Mouse (Mus musculus) ES-Bruce4 (cell line): Measurements from ENCODE around the gene Atp2b4. TPM values are rescaled to one million over a fixed set of nuclear protein-coding genes. Genes with fewer than 3 reads are reported as not detected.
A peak's percentile ranks its signal among the peaks of the same experiment; 100 is the strongest.
"Not testable (repeated sequence)": the region's sequence is repeated elsewhere in the genome, so short reads cannot be mapped to it uniquely, and the experiment has no call there.

Experiments
- H3K27ac ChIP-seq: 2 replicates; pipeline ENCODE4 v1.5.1; 2012; ENCODE audit warnings: low read length, inconsistent platforms; ENCODE audit not compliant: insufficient read depth
- H3K27me3 ChIP-seq: 2 replicates; pipeline ENCODE4 v1.6.1; 2012; ENCODE audit warnings: mild to moderate bottlenecking, low read length, inconsistent platforms; ENCODE audit not compliant: control insufficient read depth, poor library complexity, insufficient read depth, severe bottlenecking
- H3K36me3 ChIP-seq: 2 replicates; pipeline ENCODE4 v1.6.1; 2012; ENCODE audit warnings: inconsistent platforms, mild to moderate bottlenecking, low read length, moderate library complexity; ENCODE audit not compliant: control insufficient read depth, poor library complexity, insufficient read depth, severe bottlenecking
- H3K4me1 ChIP-seq: one replicate; pipeline ENCODE4 v1.8.1; 2011; ENCODE audit warnings: low read length; ENCODE audit not compliant: control insufficient read depth, insufficient read depth
- H3K4me3 ChIP-seq: 2 replicates; pipeline ENCODE4 v1.5.1; 2011; ENCODE audit warnings: low read depth, mild to moderate bottlenecking, low read length
- H3K9ac ChIP-seq: 2 replicates; pipeline ENCODE4 v1.6.1; 2012; ENCODE audit warnings: low read depth, mild to moderate bottlenecking, inconsistent platforms; ENCODE audit not compliant: poor library complexity, severe bottlenecking
- H3K9me3 ChIP-seq: replicated peaks from 2 replicates; pipeline ENCODE4 v1.6.1; 2012; ENCODE audit warnings: mild to moderate bottlenecking, low read length, inconsistent platforms; ENCODE audit not compliant: control insufficient read depth, poor library complexity, insufficient read depth, severe bottlenecking
- CTCF ChIP-seq: IDR thresholded peaks from one replicate; pipeline ENCODE4 v1.8.1; 2011; ENCODE audit warnings: low read depth, low read length
- EP300 ChIP-seq: IDR thresholded peaks from 2 replicates; pipeline ENCODE4 v1.6.1; 2011; ENCODE audit warnings: low read depth, low read length; ENCODE audit not compliant: insufficient read depth
- POLR2A ChIP-seq: IDR thresholded peaks from one replicate; pipeline ENCODE4 v1.8.1; 2011; ENCODE audit warnings: low read length; ENCODE audit not compliant: insufficient read depth
- polyA plus RNA-seq: library from polyadenylated mRNA; stranded (reverse); fragments of >200 nt; gene quantifications from 2 replicates; pipeline ENCODE4 v1.2.4, GENCODE M21; 2011; ENCODE audit warnings: low read depth; ENCODE audit not compliant: missing spikeins, insufficient read depth, insufficient read length

Gene Atp2b4
- polyA plus RNA-seq, 1 experiment: 16.1 TPM

DNA sequence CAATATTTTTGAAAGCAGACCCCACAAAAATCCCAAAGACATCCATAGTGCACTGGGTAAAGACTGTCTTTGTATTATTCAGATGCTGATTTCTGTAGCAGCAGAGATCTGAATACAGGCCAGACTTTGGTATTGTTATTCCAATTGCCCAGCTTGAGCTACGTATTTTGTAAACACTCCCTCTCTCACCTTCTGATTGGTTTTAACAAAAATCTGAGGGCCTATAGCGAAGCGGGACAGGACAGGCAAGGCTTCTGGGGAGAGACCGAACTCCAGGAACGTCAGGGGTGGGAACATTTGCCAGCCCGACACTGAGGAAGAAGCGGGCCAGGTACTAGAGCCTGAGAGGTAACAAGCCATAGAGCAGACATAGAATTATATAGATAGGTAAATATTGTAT lies 133.1 kb downstream of the Atp2b4 start:
- Histone ChIP-seq H3K27ac (peak overlapping the region; percentile 80), H3K4me3 (peak overlapping the region; percentile 14; the same call in 1 of the 2 replicates), H3K9me3 (no peaks in the 10 kb centered on the region), H3K27me3 (no peaks in the 10 kb centered on the region), H3K9ac (peak overlapping the region; percentile 99; the same call in 1 of the 2 replicates), H3K4me1 (peaks cover 8% of the 10 kb centered on the region), H3K36me3 (peaks cover 7% of the 10 kb centered on the region)
- TF ChIP-seq POLR2A: peak; percentile 92
- peak; percentile 64 for TF ChIP-seq EP300
- no peak for TF ChIP-seq CTCF

GRCm38 (mm10) chr1:133665713-133666112 lies 135.1 kb downstream of the Atp2b4 start:
- H3K27me3 ChIP-seq, H3K4me1 ChIP-seq, H3K36me3 ChIP-seq, H3K9me3 ChIP-seq: not testable (repeated sequence)
- Histone ChIP-seq H3K27ac (peak overlapping the region; percentile 84), H3K4me3 (peak overlapping the region; percentile 55), H3K9ac (peak overlapping the region; percentile 82)

DNA sequence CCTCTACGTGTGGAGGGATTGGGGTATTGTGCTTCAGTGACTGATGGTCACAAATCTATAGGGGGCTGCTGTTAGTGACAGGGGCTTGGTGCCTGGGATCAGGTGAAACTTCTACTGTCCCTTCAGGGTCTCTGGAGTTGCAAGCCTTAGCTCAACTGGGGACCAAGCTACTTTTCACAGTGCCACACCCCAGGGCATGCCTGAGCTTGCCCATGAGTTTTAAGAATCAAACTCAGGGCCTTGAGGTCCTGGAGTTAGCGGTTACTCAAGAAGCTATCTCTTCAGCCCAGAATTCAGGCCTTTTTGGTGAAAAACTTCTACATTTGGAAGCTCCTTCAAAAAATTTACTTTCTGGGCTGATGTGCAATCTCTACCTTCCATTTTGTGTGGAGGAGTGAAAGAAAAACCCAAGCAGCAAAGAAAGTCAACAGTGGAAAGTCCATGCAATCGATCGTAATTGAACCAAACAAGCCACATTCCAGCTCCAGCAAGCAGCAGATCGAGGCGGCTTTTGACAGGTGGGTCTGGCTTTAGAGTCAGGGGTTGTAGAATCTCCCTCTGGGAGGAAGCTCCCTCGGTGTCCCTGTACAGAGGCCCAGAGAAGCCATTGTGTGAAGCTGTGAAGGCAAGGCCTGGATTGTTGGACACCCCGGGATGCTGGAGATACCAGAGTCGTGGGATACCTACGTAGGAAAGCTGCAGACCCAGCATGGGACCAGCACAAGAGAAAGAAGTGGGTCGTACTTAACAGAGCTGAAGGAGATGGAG lies 136.5 kb downstream of the Atp2b4 start:
- peak; percentile 91 for TF ChIP-seq EP300
- TF ChIP-seq CTCF: no peak
- Histone ChIP-seq H3K36me3 (peaks cover 14% of the 10 kb centered on the region), H3K27me3 (no peaks in the 10 kb centered on the region), H3K4me3 (peak overlapping the region; percentile 86), H3K9ac (peak overlapping the region; percentile 82), H3K9me3 (no peaks in the 10 kb centered on the region), H3K27ac (peak overlapping the region; percentile 95), H3K4me1 (peaks cover 6% of the 10 kb centered on the region)

GRCm38 (mm10) chr1:133663427-133663826 lies 137.4 kb downstream of the Atp2b4 start:
- peaks cover 6% of the 10 kb centered on the region for H3K4me1 ChIP-seq
- no peak for TF ChIP-seq POLR2A
- TF ChIP-seq EP300: no peak
- TF ChIP-seq CTCF: no peak
- no peaks in the 10 kb centered on the region for H3K9me3 ChIP-seq
- no peak overlapping the region for H3K4me3 ChIP-seq
- peaks cover 18% of the 10 kb centered on the region for H3K36me3 ChIP-seq
- H3K27me3 ChIP-seq: no peaks in the 10 kb centered on the region
- H3K9ac ChIP-seq: peak overlapping the region; percentile 82
- H3K27ac ChIP-seq: peak overlapping the region; percentile 95

DNA sequence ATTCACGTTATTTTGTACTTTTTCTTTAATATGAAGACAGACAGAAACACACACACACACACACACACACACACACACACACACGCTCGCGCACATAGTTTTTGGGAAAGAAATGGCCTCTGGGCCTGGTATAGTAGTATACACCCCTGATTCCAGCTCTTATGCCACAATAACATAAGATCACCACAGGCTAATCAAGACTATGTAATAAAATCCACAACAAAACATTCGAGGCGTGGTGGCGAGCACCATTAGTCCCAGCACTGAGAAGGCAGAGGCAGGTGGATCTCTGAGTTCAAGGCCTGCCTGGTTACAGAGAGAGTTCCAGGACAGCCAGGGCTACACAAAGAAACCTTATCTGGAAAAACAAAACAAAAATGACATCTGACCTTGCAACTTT lies 137.9 kb downstream of the Atp2b4 start:
- H3K4me1 ChIP-seq: peaks cover 9% of the 10 kb centered on the region
- H3K4me3 ChIP-seq: no peak overlapping the region
- H3K9ac ChIP-seq: peak overlapping the region; percentile 82
- H3K36me3 ChIP-seq: peaks cover 23% of the 10 kb centered on the region
- H3K27me3 ChIP-seq: no peaks in the 10 kb centered on the region
- peak overlapping the region; percentile 95 for H3K27ac ChIP-seq
- H3K9me3 ChIP-seq: no peaks in the 10 kb centered on the region
- TF ChIP-seq CTCF (no peak), EP300 (no peak), POLR2A (no peak)

DNA sequence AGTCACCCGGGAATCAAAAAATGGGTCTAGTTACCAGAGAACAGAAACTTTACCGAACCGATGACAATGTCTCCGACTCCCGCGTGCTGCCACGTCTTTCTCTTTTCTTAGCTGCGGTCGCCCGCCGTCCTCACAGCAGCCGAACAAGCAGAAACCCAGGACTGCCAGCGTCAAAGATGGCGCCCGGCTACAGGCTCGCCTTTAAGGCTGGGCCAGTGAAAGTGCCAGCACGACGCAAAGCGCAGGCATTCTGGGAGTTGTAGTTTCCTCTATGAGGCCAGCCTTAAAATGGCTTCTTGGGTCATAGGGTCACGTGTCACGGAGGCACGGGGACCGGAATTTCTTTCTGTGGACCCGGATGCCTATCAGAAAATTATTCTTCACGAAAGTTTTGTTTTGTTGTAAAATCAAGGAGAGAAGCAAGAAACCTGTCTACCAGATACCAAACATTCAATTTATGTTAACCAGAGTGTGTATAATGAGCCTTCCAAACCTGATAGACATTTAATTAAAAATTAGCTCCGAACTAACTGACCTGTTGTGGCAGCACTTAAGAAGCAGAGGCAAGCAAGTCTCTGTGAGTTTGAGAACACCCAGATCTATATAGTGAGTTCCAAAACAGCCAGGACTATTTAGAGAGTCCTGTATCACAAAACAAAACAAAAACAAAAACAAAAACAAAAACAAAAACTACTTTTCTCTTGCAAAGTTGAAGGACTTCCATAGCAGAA lies 139.5 kb downstream of the Atp2b4 start, which contains the start of gene Gm38394:
Gene Gm38394 (minus strand): TSS at position 116 of the 731 bp plus-strand sequence.
- peaks cover 9% of the 10 kb centered on the region for H3K4me1 ChIP-seq
- H3K9ac ChIP-seq: peak within 1 kb of the TSS; percentile 97
- TF ChIP-seq EP300 (peak; percentile 58; the same call in 1 of the 2 replicates), CTCF (no peak), POLR2A (peak; percentile 16)
- peak within 1 kb of the TSS; percentile 87 for H3K4me3 ChIP-seq
- no peaks in the 10 kb centered on the region for H3K9me3 ChIP-seq
- peaks cover 37% of the 10 kb centered on the region for H3K36me3 ChIP-seq
- H3K27ac ChIP-seq: peak within 1 kb of the TSS; percentile 83
- no peaks in the 10 kb centered on the region for H3K27me3 ChIP-seq
